Mouse (Mus musculus): ENCODE data around the gene Pigq. TPM values are rescaled to one million over a fixed set of nuclear protein-coding genes. Genes with fewer than 3 reads are reported as not detected.

The Pigq gene
- polyA plus RNA-seq (2012; rRNA removed) (95.4 and 141 TPM in 2 replicates), polyA plus RNA-seq (2014; fragmentation: Nextera tagmentation; extraction: Ambion mirVana) (48.7 and 48.8 TPM in 2 replicates)

GRCm38 (mm10) chr17:25944366-25945163 lies at the start of gene Pigq, which contains the start of gene Nhlrc4:
TSS of gene Pigq (minus strand) at chr17:25944936.
TSS of gene Nhlrc4 (minus strand) at chr17:25944961.
- Histone ChIP-seq H3K9ac (ENCODE audit: low read depth, low read length, severe bottlenecking) (no peak within 1 kb of the TSS), H3K9me3 (ENCODE audit: control insufficient read depth, low read length) (no peaks in the 10 kb centered on the region), H3K27me3 (ENCODE audit: control insufficient read depth, insufficient read depth, low read length) (no peaks in the 10 kb centered on the region), H3K4me2 (replicated peaks; ENCODE audit: low read depth, low read length, severe bottlenecking) (no peak within 1 kb of the TSS), H3K36me3 (ENCODE audit: control insufficient read depth, insufficient read depth, low read length) (no peaks in the 10 kb centered on the region; the same call in 1 of the 2 replicates), H3K27ac (replicated peaks; ENCODE audit: low read depth, low read length) (no peak within 1 kb of the TSS), H3K4me1 (ENCODE audit: control insufficient read depth, insufficient read depth, low read length) (peaks cover 12% of the 10 kb centered on the region), H3K4me3 (replicated peaks; ENCODE audit: low read length) (no peak within 1 kb of the TSS)
- 33% methylated on average over 6 of the region's 6 CpGs for WGBS
- no peak for TF ChIP-seq POLR2A (IDR thresholded peaks at IDR 0.05; ENCODE audit: borderline replicate concordance, extremely low read depth, insufficient read depth, insufficient read length)
- no peak for DNase-seq (ENCODE audit: low spot score)
- ATAC-seq (ENCODE audit: low FRiP score, low read depth): no peak

GRCm38 (mm10) chr17:25993489-25993888 lies 48.8 kb upstream of the Pigq start:
- H3K4me3 ChIP-seq (replicated peaks; ENCODE audit: low read length): no peak overlapping the region
- no peaks in the 10 kb centered on the region for H3K27me3 ChIP-seq (ENCODE audit: control insufficient read depth, insufficient read depth, low read length)
- no peaks in the 10 kb centered on the region for H3K9me3 ChIP-seq (ENCODE audit: control insufficient read depth, low read length)
- H3K4me2 ChIP-seq (replicated peaks; ENCODE audit: low read depth, low read length, severe bottlenecking): no peak overlapping the region
- no peak for TF ChIP-seq POLR2A (IDR thresholded peaks at IDR 0.05; ENCODE audit: borderline replicate concordance, extremely low read depth, insufficient read depth, insufficient read length)
- H3K4me1 ChIP-seq (ENCODE audit: control insufficient read depth, insufficient read depth, low read length): no peaks in the 10 kb centered on the region
- no peak for DNase-seq (ENCODE audit: low spot score)
- H3K36me3 ChIP-seq (ENCODE audit: control insufficient read depth, insufficient read depth, low read length): peaks cover 75% of the 10 kb centered on the region
- no peak for ATAC-seq (ENCODE audit: low FRiP score, low read depth)
- 93% methylated on average over 3 of the region's 3 CpGs for WGBS
- no peak overlapping the region for H3K27ac ChIP-seq (replicated peaks; ENCODE audit: low read depth, low read length)
- no peak overlapping the region for H3K9ac ChIP-seq (ENCODE audit: low read depth, low read length, severe bottlenecking)

GRCm38 (mm10) chr17:25992274-25992673 lies 47.5 kb upstream of the Pigq start:
- 100% methylated on average over 4 of the region's 4 CpGs for WGBS
- H3K4me1 ChIP-seq (ENCODE audit: control insufficient read depth, insufficient read depth, low read length): no peaks in the 10 kb centered on the region
- H3K4me3 ChIP-seq (replicated peaks; ENCODE audit: low read length): no peak overlapping the region
- H3K27ac ChIP-seq (replicated peaks; ENCODE audit: low read depth, low read length): no peak overlapping the region
- no peaks in the 10 kb centered on the region for H3K9me3 ChIP-seq (ENCODE audit: control insufficient read depth, low read length)
- no peak for TF ChIP-seq POLR2A (IDR thresholded peaks at IDR 0.05; ENCODE audit: borderline replicate concordance, extremely low read depth, insufficient read depth, insufficient read length)
- no peaks in the 10 kb centered on the region for H3K27me3 ChIP-seq (ENCODE audit: control insufficient read depth, insufficient read depth, low read length)
- no peak overlapping the region for H3K9ac ChIP-seq (ENCODE audit: low read depth, low read length, severe bottlenecking)
- H3K36me3 ChIP-seq (ENCODE audit: control insufficient read depth, insufficient read depth, low read length): peaks cover 70% of the 10 kb centered on the region
- no peak for ATAC-seq (ENCODE audit: low FRiP score, low read depth)
- no peak for DNase-seq (ENCODE audit: low spot score)
- no peak overlapping the region for H3K4me2 ChIP-seq (replicated peaks; ENCODE audit: low read depth, low read length, severe bottlenecking)

DNA sequence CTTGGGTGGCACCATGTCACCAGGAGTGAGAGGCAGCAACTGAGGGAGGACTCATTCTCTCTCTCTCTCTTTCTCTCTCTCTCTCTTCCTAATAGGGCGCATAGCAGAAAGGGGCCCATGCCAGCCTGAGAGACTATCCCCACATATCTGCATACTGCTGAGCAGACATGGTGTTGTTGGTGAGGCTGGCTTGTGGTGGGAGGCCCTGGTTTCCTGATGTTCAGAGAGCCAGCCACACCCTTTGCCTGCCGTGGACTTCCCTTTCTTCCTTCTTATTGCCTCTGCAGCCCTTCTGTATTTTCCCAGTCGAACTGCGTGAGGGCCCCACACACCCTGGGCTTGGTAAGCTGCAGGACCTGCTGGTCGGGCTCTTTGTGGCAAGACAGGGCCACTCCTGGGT lies 45.6 kb upstream of the Pigq start:
- no peak for ATAC-seq (ENCODE audit: low FRiP score, low read depth)
- TF ChIP-seq POLR2A (IDR thresholded peaks at IDR 0.05; ENCODE audit: borderline replicate concordance, extremely low read depth, insufficient read depth, insufficient read length): no peak

GRCm38 (mm10) chr17:25985306-25986294 lies 40.9 kb upstream of the Pigq start, which contains the start of gene Capn15:
TSS of gene Capn15 (minus strand) at chr17:25985796.
- Histone ChIP-seq H3K4me3 (replicated peaks; ENCODE audit: low read length) (peak within 1 kb of the TSS; percentile 90), H3K27ac (replicated peaks; ENCODE audit: low read depth, low read length) (peak within 1 kb of the TSS; percentile 83), H3K4me1 (ENCODE audit: control insufficient read depth, insufficient read depth, low read length) (peaks cover 17% of the 10 kb centered on the region), H3K36me3 (ENCODE audit: control insufficient read depth, insufficient read depth, low read length) (peaks cover 19% of the 10 kb centered on the region), H3K4me2 (replicated peaks; ENCODE audit: low read depth, low read length, severe bottlenecking) (peak within 1 kb of the TSS; percentile 70), H3K27me3 (ENCODE audit: control insufficient read depth, insufficient read depth, low read length) (no peaks in the 10 kb centered on the region), H3K9ac (ENCODE audit: low read depth, low read length, severe bottlenecking) (peak within 1 kb of the TSS; percentile 89), H3K9me3 (ENCODE audit: control insufficient read depth, low read length) (no peaks in the 10 kb centered on the region)
- under 1% methylated on average over 90 of the region's 91 CpGs for WGBS
- peak; percentile 63; the same call in 1 of the 2 replicates for TF ChIP-seq POLR2A (IDR thresholded peaks at IDR 0.05; ENCODE audit: borderline replicate concordance, extremely low read depth, insufficient read depth, insufficient read length)
- ATAC-seq (ENCODE audit: low FRiP score, low read depth) (peak; percentile 98), DNase-seq (ENCODE audit: low spot score) (peak; percentile 99)

More for the DNA sequence above, 45.6 kb upstream of the Pigq start:
- H3K27me3 ChIP-seq (ENCODE audit: control insufficient read depth, insufficient read depth, low read length): no peaks in the 10 kb centered on the region
- no peaks in the 10 kb centered on the region for H3K4me1 ChIP-seq (ENCODE audit: control insufficient read depth, insufficient read depth, low read length)
- peaks cover 59% of the 10 kb centered on the region for H3K36me3 ChIP-seq (ENCODE audit: control insufficient read depth, insufficient read depth, low read length)
- H3K4me3 ChIP-seq (replicated peaks; ENCODE audit: low read length): no peak overlapping the region
- no peak overlapping the region for H3K9ac ChIP-seq (ENCODE audit: low read depth, low read length, severe bottlenecking)
- no peak for DNase-seq (ENCODE audit: low spot score)
- no peaks in the 10 kb centered on the region for H3K9me3 ChIP-seq (ENCODE audit: control insufficient read depth, low read length)
- 86% methylated on average over 5 of the region's 5 CpGs for WGBS
- H3K27ac ChIP-seq (replicated peaks; ENCODE audit: low read depth, low read length): no peak overlapping the region
- no peak overlapping the region for H3K4me2 ChIP-seq (replicated peaks; ENCODE audit: low read depth, low read length, severe bottlenecking)

Measured in limb, embryonic 14.5 days (tissue).